Mouse (Mus musculus) liver, adult (tissue): ENCODE measurements at regions not wholly inside any gene's neighbourhood (a gene's known extent, or its start where the extent isn't known, plus 50 kb on each side); places are given as distances from the start of the nearest gene placed in this dataset.

ENCODE experiments used
- GATA4 ChIP-seq: IDR thresholded peaks from 2 replicates; pipeline ENCODE4 v1.6.1; 2014; ENCODE audit warnings: mild to moderate bottlenecking, low read length; ENCODE audit not compliant: insufficient replicate concordance

- no peak for TF ChIP-seq GATA4
Measured at GRCm38 (mm10) chr3:14952169-14952729, 66.2 kb downstream of the Car2 start.

DNA sequence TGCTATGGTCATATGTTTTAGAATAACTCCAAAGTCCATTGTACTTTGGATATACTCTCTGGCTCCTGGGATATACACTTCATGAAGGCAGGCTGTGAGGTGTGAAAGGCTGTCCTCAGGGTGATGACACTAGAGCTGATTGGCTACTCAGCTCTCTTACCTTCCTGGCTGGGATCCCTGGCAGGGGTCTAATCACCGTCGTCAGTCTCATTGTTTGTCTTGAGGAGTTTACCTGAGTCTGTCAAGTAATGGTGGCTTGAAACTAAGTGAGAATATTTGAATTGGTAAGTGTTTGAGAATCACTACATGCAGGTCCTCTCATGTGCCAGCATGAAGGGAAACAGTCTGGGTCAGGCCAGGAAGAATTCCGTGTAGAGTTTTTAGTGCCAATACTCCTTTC, 66.9 kb downstream of the Car2 start:
- no peak for TF ChIP-seq GATA4

- no peak for TF ChIP-seq GATA4
Measured at GRCm38 (mm10) chr3:14957481-14957880, 71.4 kb downstream of the Car2 start.

- no peak for TF ChIP-seq GATA4
Measured at GRCm38 (mm10) chr3:14958277-14958676, 72.2 kb downstream of the Car2 start.

DNA sequence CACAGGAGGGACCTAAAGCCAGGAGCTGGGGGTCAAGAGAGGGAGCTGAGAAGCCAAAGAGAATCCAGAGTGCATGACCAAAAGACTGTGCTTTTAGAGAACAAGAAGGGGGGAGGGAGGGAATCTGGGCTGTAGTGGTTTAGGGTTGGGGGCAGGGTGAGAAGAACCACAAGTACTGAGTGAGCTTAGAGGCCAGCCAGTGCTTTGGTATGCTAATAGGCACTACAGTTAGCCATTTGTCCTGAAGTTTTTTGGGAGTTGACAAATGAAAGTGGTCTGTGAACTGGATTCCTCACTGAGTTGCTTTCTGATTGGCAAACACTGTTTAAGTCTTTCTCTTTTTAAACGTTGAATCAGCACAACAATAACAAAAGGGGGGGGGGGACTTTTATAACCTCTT, 73.5 kb downstream of the Car2 start:
- TF ChIP-seq GATA4, result no peak

GRCm38 (mm10) chr3:14964795-14965194, 78.7 kb downstream of the Car2 start:
- TF ChIP-seq GATA4, result no peak

DNA sequence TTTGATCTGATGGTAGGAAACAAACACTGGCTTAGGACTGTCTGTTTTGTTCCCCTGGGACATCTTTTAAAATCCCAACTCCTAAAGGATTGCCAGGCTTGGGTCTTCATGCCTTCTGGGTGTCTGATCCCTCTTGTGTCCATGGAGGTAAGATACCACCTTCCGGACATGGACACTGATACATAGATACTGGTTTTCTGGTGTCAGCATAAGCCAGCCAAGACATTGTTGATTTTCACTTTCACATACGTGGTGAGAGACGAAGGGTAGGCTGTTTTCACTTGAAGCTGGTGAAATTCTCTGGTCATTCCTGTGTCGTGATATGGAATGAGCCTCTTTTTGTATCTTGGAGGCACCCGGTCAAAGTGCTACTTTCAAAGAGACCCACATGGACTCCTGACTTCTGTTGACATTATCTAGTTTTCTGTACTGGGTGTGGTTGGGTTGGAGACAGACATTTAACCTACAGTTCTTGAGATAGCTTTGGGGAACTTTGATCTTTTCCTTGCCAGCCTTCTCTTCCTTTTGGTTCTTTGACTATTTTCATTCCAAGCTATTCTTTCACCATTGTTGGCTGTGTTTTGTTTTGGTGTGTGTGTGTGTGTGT, 79.5 kb downstream of the Car2 start:
- no peak for TF ChIP-seq GATA4

DNA sequence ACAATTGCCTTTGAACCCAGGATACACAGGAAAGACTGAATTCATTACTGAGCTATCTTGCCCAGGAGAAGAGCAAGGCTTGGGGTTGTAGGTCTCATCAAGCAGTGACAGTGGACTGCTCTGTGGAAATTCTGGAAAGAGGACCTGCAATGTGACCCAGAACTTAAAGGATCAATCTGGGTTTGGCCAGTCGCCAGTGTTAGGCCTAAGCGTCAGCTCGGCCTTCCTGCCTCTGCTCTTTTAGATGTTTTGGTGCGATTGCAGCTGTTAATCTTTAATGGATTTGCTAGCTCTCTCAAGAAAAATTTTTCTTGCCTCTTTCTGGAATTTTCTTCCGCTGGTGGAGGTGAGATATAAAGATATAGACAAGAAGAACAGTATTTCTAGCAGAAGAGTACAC, 81.2 kb downstream of the Car2 start:
- peak; percentile 56; the same call in 1 of the 2 replicates for TF ChIP-seq GATA4

GRCm38 (mm10) chr3:14968345-14968744, 82.3 kb downstream of the Car2 start:
- no peak for TF ChIP-seq GATA4

DNA sequence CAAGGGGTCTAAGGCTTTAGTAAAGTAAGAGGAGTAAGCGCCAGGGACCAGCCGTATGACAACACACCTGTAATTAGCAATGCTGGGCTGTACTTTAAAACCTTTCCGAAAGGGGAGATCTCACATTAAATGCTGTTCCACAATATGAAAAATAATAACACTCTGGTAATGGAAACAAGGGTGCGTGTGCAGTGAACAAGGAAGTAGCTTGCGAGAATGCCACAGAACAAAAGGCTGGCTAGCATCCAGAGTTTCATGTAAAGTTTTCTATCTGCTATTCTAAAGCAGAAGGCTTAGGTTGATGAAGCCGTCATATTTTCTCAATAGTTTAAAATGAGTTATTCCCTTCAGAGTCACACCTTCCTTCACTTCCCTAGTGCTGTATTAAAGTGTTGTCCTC, 83.6 kb downstream of the Car2 start:
- TF ChIP-seq GATA4, result no peak

- TF ChIP-seq GATA4, result no peak
Measured at GRCm38 (mm10) chr3:14971647-14972046, 85.6 kb downstream of the Car2 start.

GRCm38 (mm10) chr3:14974758-14975157, 88.7 kb downstream of the Car2 start:
- TF ChIP-seq GATA4, result no peak

DNA sequence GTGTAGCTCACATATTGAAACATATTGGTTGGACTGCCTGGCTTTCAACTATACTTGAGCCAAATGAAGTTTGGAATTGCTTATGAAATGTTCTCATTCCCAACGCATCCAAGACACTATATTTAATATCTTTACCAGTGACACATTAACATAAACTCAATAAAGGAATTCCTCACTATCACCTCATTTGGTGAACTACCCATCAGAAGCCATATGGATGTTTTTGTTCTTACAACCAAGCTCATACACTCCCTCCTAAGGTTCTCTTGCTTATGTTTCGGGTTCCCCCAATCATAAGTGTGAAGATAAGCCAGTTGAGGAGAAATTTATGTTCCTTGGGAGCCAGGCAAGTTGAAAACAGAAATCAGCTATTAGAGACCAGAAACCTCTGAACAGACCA, 89.1 kb downstream of the Car2 start:
- TF ChIP-seq GATA4, result no peak

- no peak for TF ChIP-seq GATA4
Measured at GRCm38 (mm10) chr3:14979116-14979613, 93.1 kb downstream of the Car2 start.

- TF ChIP-seq GATA4, result no peak
Measured at GRCm38 (mm10) chr3:14989635-14990034, 103.6 kb downstream of the Car2 start.

DNA sequence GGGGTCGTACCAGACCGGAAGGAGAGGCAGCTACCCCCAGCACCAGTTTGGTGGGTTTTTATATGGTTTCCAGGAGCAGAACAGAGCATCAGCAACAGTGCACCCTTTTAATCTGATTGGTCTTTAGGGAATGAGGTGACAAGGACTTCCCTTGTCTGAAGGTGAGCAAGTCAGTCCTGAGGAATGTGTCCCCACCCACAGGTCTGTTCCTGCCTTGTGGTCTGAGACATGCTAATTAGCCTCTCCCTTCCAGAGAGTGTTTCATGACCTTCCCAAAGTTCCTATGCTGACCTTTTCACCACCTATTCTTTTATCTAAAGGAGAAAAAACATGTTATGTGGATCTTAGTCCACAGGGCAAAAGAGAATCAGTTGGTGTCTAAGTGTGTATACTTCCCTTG, 107.9 kb downstream of the Car2 start:
- TF ChIP-seq GATA4, result no peak

DNA sequence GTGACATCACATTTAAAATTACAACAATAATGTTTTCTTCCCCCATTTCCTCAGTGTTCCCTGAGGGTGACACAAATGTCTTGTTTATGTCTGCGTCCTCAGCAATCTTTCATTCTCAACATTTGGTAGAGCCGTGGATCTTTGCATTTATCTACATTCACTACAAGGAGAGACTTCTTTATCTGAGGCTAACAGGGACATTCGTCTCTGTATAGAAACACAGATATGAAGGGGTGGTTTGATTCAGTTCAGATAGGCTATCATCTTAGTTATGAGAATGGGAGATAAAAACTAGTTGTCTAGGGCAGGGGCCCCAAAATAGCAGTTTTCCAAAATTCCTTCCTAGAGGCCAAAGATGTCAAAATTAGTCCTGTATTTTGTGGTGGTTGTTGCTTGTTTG, 111.2 kb downstream of the Car2 start:
- TF ChIP-seq GATA4, result no peak
